Mouse (Mus musculus): ENCODE measurements around the gene Susd4.

GRCm38 (mm10) chr1:182797048-182797447 lies 33.4 kb downstream of the Susd4 start:
- no peak for TF ChIP-seq CTCF (IDR thresholded peaks at IDR 0.05; ENCODE audit: borderline replicate concordance, insufficient read depth, low read length)
- TF ChIP-seq POLR2A (IDR thresholded peaks at IDR 0.05; ENCODE audit: low read depth, low read length) = no peak
